Mouse (Mus musculus): ENCODE measurements around the gene Hmgxb4. TPM values are rescaled to one million over a fixed set of nuclear protein-coding genes. Genes with fewer than 3 reads are reported as not detected.
A peak's percentile ranks its signal among the peaks of the same experiment; 100 is the strongest.

Hmgxb4 gene
- polyA plus RNA-seq, 1 experiment from 2014 or later: 46.3 TPM

DNA sequence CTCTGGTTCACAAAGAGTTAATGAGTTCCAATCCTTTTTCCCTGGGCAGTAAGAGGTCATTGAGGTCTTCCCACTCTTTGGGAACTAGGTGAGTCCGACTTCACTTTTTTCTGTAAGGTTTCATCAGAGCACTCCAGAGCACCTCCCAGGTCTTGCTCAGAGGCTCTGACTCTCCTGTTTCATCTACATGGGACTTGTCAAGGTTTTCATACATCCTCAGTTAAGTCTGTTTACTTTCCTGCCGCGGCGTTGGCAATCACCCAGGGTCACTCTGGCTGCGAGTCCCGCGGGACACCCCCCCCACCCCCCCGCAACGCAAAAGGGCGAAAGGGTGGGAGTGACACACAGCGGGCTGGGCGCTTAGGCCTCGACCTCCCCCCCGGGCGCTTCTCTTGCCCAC lies 3.1 kb upstream of the Hmgxb4 start:
- Histone ChIP-seq H3K9me3 (no peaks in the 10 kb centered on the region), H3K27ac (replicated peaks) (no peak overlapping the region), H3K4me3 (peak overlapping the region; percentile 38), H3K4me1 (peaks cover 12% of the 10 kb centered on the region), H3K27me3 (replicated peaks; ENCODE audit: low read depth, poor library complexity, severe bottlenecking) (peaks cover 9% of the 10 kb centered on the region), H3K36me3 (replicated peaks) (no peaks in the 10 kb centered on the region)
- DNase-seq (ENCODE audit: low spot score): no peak
- 17% methylated on average over 15 of the region's 15 CpGs for whole genome bisulfite sequencing

DNA sequence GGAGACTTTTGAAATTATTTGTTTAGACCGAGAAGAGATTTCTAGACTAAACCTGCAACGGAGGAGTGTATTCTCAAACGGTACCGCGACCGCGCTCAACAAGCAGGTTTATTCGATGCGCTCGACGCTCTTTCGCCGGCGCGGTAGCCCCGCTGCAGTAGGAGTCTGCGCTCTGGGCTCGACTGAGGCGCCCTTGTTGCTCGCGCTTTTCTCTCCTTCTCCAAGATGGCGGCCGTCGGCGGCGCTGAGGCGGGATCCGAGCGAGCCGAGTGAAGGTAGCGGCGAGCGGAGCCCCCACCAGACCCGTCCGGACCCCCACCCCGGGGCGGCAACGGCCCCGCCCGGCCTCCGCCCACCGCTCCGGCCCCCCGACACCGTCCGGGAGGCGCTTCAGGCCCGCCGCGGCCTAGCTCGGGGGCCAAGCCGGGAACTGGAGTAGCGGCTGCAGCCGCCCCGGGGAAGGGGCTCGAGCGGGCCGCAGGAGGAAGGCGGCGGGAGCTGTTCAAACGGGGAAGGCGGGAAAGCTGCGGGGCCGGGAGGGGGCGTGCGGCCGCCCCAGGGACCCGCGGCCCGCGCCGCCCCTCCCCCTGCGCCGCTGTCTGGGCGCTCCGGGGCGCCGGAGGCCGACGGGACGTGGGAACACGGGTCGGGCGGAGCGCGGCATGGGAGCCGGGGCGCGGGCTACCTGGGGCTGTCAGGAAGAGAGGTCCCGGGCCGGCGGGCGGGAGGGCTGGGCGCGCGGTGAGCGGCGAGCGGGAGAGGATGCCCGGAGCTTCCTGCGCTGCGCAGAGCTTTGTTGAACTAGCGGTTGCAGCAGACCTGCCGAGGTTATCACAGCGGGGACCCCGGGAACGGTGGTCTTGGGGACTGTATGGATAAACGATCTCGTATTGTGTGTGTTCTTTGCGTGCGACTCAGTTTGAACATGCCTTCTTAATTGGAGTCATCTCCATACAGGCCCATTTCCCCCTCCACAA lies 607 bp downstream of the Hmgxb4 start:
- H3K36me3 ChIP-seq (replicated peaks): peaks cover 6% of the 10 kb centered on the region
- under 1% methylated on average over 111 of the region's 111 CpGs for WGBS
- H3K4me3 ChIP-seq: peak overlapping the region; percentile 93
- peaks cover 12% of the 10 kb centered on the region for H3K4me1 ChIP-seq
- H3K27me3 ChIP-seq (replicated peaks; ENCODE audit: low read depth, poor library complexity, severe bottlenecking): peaks cover 9% of the 10 kb centered on the region
- DNase-seq (ENCODE audit: low spot score): peak; percentile 89
- H3K27ac ChIP-seq (replicated peaks): peak overlapping the region; percentile 100
- H3K9me3 ChIP-seq: no peaks in the 10 kb centered on the region

DNA sequence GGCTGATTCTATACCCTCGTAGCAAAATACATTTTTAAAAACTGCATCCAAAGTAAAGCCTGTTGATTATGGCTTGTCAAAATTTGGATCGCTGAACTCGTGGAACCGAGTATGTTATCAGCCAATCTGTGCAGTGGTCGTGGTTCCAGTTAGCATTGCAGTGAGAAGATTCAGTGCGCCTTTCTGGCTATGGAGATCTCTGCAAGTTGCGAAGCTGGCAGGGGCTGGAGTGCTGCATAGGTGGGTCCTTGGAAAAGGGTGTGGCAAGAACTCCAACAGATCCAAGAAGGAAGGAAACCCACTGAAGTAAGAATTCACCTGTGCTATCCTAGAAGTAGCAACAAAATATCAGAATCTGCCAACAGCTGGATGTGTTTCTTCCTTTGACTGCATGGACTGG lies 1.4 kb downstream of the Hmgxb4 start:
- no peaks in the 10 kb centered on the region for H3K9me3 ChIP-seq
- peak overlapping the region; percentile 100 for H3K27ac ChIP-seq (replicated peaks)
- peaks cover 9% of the 10 kb centered on the region for H3K27me3 ChIP-seq (replicated peaks; ENCODE audit: low read depth, poor library complexity, severe bottlenecking)
- peak; percentile 34 for DNase-seq (ENCODE audit: low spot score)
- H3K4me3 ChIP-seq: peak overlapping the region; percentile 93
- 7% methylated on average over 7 of the region's 7 CpGs for WGBS
- peaks cover 12% of the 10 kb centered on the region for H3K4me1 ChIP-seq
- peaks cover 14% of the 10 kb centered on the region for H3K36me3 ChIP-seq (replicated peaks)

DNA sequence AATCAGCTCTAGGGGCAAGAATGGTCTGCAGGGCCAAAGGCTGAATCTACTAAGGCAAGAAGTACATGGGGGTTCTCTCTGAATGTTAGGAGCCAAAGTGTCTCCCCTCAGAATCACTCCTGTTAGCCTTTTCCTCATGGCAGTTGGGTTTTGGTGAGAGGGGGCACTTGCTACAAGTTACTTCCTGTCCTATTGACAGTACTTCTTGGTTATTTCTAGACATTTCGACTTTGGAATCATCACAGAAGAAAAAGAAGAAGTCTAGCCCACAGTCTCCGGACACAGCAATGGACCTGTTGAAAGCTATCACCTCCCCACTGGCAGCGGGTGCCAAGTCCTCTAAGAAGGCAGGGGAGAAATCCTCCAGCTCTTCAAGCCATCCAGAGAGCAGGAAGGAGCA lies 7.3 kb downstream of the Hmgxb4 start:
- Histone ChIP-seq H3K9me3 (no peaks in the 10 kb centered on the region), H3K36me3 (replicated peaks) (peaks cover 73% of the 10 kb centered on the region), H3K4me1 (no peaks in the 10 kb centered on the region), H3K27me3 (replicated peaks; ENCODE audit: low read depth, poor library complexity, severe bottlenecking) (no peaks in the 10 kb centered on the region), H3K4me3 (no peak overlapping the region), H3K27ac (replicated peaks) (no peak overlapping the region)
- no peak for DNase-seq (ENCODE audit: low spot score)
- 92% methylated on average over 3 of the region's 3 CpGs for WGBS

DNA sequence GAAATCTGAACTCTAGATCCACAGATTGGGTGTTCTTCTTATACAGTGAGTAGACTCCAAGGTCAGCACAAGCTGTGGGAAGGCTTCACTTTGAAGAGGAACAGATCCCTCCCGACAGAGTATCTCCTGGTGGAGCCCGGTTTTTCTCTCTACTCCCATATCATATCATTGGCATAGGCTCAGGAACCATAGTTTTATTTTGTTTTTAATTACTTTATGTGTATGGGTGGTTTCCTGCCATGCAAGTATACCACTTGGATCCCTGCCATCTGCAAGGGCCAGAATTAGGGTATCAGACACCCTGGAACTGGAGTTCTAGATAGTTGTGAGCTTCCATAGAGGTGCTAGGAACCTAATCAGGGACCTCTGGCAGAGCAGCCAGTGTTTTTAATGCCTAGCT lies 15.7 kb downstream of the Hmgxb4 start:
- no peak for DNase-seq (ENCODE audit: low spot score)
- no peaks in the 10 kb centered on the region for H3K4me1 ChIP-seq
- WGBS: 94% methylated on average over 2 of the region's 2 CpGs

DNA sequence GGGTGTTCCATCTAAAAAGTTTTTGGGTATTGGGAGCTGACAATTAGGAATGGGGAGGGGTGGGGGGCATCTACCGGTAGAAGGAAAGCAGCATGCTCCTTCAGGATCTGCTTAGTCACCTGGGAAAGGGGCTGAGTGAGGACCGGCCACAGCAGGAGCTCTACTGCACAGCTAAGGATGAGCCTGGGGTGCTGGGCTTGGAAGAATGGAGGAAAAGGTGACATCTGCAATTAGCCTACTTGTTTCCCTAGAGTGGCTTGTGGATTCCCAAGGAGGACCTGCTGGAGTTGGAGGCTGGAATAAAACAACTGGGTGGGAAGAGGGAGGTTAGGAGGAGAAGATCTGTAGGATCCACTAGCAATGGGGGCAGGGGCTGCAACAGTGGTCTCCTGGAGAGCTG lies 20.4 kb downstream of the Hmgxb4 start:
- H3K4me3 ChIP-seq: no peak overlapping the region
- WGBS: 47% methylated on average over 2 of the region's 2 CpGs
- no peak overlapping the region for H3K27ac ChIP-seq (replicated peaks)
- no peaks in the 10 kb centered on the region for H3K9me3 ChIP-seq
- DNase-seq (ENCODE audit: low spot score): no peak
- no peaks in the 10 kb centered on the region for H3K27me3 ChIP-seq (replicated peaks; ENCODE audit: low read depth, poor library complexity, severe bottlenecking)
- peaks cover 77% of the 10 kb centered on the region for H3K36me3 ChIP-seq (replicated peaks)
- peaks cover 9% of the 10 kb centered on the region for H3K4me1 ChIP-seq

More for the DNA sequence above, 15.7 kb downstream of the Hmgxb4 start:
- H3K36me3 ChIP-seq (replicated peaks): peaks cover 88% of the 10 kb centered on the region
- no peak overlapping the region for H3K27ac ChIP-seq (replicated peaks)
- H3K4me3 ChIP-seq: no peak overlapping the region
- H3K9me3 ChIP-seq: no peaks in the 10 kb centered on the region
- H3K27me3 ChIP-seq (replicated peaks; ENCODE audit: low read depth, poor library complexity, severe bottlenecking): no peaks in the 10 kb centered on the region

DNA sequence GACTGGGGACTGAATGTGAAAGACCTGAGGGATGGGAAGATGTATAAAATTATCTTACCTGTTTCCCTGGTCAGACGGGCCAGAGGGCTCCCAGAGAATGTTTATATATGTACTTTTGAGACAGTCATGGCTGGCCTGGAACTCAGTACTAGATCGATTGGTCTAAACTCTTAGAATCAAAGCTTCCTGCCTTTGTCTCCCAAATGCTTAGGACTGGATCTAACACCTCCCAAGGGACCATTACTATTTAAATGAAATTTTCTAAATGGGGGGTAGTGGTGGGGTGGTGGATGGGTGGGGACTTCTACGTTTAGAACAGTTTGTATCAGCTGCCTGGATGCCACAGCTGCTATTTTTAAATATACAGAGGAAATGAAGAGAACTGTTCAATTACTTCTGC lies 20.8 kb downstream of the Hmgxb4 start:
- peaks cover 77% of the 10 kb centered on the region for H3K36me3 ChIP-seq (replicated peaks)
- DNase-seq (ENCODE audit: low spot score): no peak
- no peaks in the 10 kb centered on the region for H3K27me3 ChIP-seq (replicated peaks; ENCODE audit: low read depth, poor library complexity, severe bottlenecking)
- peaks cover 11% of the 10 kb centered on the region for H3K4me1 ChIP-seq
- 82% methylated on average over 3 of the region's 3 CpGs for WGBS
- no peak overlapping the region for H3K27ac ChIP-seq (replicated peaks)
- H3K4me3 ChIP-seq: no peak overlapping the region
- no peaks in the 10 kb centered on the region for H3K9me3 ChIP-seq

DNA sequence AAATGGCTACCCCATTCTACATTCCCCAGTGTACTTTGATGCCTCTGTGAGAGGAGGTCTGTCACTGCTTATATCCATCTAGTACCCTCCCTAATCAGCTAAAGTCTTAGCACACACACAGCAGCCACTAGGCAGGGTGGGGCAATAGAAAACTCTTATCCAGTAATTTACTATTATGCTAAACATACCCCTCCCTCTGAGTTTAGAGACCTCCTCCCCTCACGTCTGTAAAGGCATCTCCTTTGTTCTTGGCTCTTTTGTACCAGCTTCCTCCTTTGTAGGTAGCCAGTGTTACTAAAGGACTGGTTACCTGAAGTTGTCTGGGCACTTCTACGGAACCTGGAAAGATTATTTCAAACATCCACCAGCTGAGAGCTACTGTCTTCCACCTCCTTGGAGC lies 22.8 kb downstream of the Hmgxb4 start:
- Histone ChIP-seq H3K9me3 (no peaks in the 10 kb centered on the region), H3K4me3 (no peak overlapping the region), H3K27ac (replicated peaks) (no peak overlapping the region), H3K36me3 (replicated peaks) (peaks cover 73% of the 10 kb centered on the region), H3K27me3 (replicated peaks; ENCODE audit: low read depth, poor library complexity, severe bottlenecking) (no peaks in the 10 kb centered on the region), H3K4me1 (peaks cover 11% of the 10 kb centered on the region)
- no peak for DNase-seq (ENCODE audit: low spot score)
- WGBS: 61% methylated on average over 2 of the region's 2 CpGs

DNA sequence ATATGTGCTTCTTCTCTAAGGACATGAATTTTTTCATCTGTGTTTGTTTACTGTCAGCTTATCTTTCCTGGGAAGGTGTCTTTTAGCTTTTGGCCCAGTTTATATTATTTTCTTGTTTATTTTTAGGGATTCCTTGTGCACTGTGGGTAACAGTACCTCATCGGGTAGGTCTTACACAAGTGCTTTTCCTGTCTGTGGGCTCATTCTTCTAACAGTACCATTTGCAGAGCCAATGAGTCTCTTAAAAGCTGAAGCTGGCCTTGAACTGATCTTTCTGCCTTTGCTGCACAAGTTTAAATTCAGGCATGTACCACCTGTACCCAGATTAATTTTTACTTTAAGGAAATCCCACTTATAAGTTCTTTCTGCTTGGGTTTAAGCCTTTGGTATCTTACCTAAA lies 23.3 kb downstream of the Hmgxb4 start:
- no peak for DNase-seq (ENCODE audit: low spot score)
- Histone ChIP-seq H3K27ac (replicated peaks) (no peak overlapping the region), H3K36me3 (replicated peaks) (peaks cover 75% of the 10 kb centered on the region), H3K4me3 (no peak overlapping the region), H3K27me3 (replicated peaks; ENCODE audit: low read depth, poor library complexity, severe bottlenecking) (no peaks in the 10 kb centered on the region), H3K9me3 (no peaks in the 10 kb centered on the region), H3K4me1 (peaks cover 11% of the 10 kb centered on the region)
- WGBS: 86% methylated on average over 1 of the region's 1 CpGs

DNA sequence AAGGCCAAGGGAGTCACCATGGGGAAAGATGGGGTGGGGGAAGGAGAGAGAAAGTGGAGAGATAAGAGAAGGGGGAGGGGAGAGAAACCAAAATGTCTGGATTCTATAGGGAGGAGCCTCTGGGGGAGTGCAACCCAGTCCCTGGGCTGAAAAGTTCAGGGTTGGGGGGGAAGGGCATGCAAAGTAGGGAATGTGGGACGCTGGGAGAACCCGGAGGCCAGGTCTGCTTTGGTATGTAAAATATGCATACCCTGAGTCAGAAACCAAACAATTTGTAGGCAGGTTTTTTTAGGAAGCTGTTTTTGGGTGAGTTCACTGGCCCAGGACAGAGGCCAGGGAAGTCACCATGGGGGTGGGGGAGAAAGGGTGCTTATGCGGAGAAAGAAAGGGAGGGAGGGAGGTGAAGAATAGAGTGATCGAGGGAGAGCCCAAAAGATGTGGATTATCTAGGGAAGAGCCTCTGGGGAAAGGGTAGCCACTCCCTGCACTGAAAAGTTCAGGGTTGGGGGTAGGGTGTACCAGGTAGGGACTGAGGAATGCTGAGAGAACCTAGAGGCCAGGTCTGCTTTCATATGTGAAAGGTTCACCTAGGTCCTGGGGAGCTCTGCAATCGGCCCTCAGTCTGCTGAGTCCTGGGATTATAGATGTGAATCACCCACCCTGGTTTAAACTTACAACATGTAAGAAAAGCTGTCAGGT lies 25.3 kb downstream of the Hmgxb4 start:
- Histone ChIP-seq H3K27ac (replicated peaks) (no peak overlapping the region), H3K9me3 (no peaks in the 10 kb centered on the region), H3K4me1 (peaks cover 11% of the 10 kb centered on the region), H3K4me3 (no peak overlapping the region), H3K27me3 (replicated peaks; ENCODE audit: low read depth, poor library complexity, severe bottlenecking) (no peaks in the 10 kb centered on the region), H3K36me3 (replicated peaks) (peaks cover 84% of the 10 kb centered on the region)
- peak; percentile 45 for DNase-seq (ENCODE audit: low spot score)
- WGBS: 33% methylated on average over 5 of the region's 5 CpGs

DNA sequence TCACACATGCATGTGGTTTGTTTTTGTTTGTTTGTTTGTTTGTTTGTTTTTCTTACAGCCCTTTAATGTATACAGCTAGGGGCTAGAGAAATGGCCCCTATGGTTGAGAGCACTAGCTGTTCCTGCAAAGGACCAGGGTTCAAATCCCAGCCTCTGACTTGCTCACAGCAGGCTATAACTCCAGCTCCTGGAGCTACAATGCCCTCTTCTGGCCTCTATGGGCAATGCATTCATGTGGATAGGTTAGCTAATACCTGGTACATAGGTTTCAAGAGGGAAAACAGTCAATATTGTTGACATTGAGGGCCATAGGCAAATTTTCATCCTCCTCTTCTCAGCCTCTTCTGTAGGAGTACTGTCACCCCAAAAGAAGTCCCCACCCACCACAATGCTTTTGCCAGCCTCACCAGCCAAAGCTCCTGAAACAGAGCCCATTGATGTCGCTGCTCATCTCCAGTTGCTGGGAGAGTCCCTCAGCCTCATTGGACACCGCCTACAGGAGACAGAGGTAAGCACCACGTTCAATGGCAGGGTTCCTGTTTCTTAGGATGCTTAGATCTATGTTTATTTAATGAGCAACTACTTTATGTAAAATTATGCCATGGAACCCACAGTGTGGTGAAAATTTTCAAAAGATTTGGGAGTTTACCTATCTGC lies 30.6 kb downstream of the Hmgxb4 start:
- Histone ChIP-seq H3K36me3 (replicated peaks) (peaks cover 95% of the 10 kb centered on the region), H3K27me3 (replicated peaks; ENCODE audit: low read depth, poor library complexity, severe bottlenecking) (no peaks in the 10 kb centered on the region), H3K27ac (replicated peaks) (no peak overlapping the region), H3K4me1 (no peaks in the 10 kb centered on the region), H3K4me3 (no peak overlapping the region), H3K9me3 (no peaks in the 10 kb centered on the region)
- WGBS: 92% methylated on average over 3 of the region's 3 CpGs
- DNase-seq (ENCODE audit: low spot score): no peak

DNA sequence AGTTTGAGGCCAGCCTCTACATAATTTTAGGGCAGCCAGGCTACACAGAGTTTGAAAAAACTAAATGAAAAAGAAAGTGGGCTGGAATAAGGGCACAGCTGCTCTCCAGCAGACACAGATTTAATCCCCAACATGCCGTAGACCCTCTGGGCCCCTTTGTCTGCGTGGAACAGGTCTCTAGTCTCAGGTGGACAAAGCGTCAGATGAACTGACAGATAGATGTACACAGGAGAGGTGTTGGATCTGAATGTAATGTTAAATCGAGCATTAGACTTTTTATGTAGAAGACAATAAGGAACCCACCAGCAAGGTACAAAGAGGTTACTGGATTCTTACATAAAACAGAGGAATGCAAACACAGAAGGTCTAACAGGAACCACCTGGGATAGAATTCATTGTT lies 32.7 kb downstream of the Hmgxb4 start:
- H3K4me3 ChIP-seq: no peak overlapping the region
- WGBS: 92% methylated on average over 4 of the region's 4 CpGs
- no peaks in the 10 kb centered on the region for H3K27me3 ChIP-seq (replicated peaks; ENCODE audit: low read depth, poor library complexity, severe bottlenecking)
- H3K9me3 ChIP-seq: no peaks in the 10 kb centered on the region
- no peak for DNase-seq (ENCODE audit: low spot score)
- no peak overlapping the region for H3K27ac ChIP-seq (replicated peaks)
- H3K4me1 ChIP-seq: no peaks in the 10 kb centered on the region
- H3K36me3 ChIP-seq (replicated peaks): peaks cover 100% of the 10 kb centered on the region

Data from embryonic facial prominence, embryonic 10.5 days (tissue).